Mouse (Mus musculus) MEL (cell line): ENCODE data around the gene Tec. TPM values are rescaled to one million over a fixed set of nuclear protein-coding genes. Genes with fewer than 3 reads are reported as not detected.

ENCODE experiments used
- DNase-seq: peaks from one replicate; pipeline ENCODE4 v3.0.0; 2011; ENCODE audit warnings: low read depth, low spot score
- H3K27ac ChIP-seq: 2 replicates; pipeline ENCODE4 v1.5.1; 2012; ENCODE audit warnings: low read depth, mild to moderate bottlenecking, control low read depth, low read length, moderate library complexity; ENCODE audit not compliant: control insufficient read depth
- H3K27me3 ChIP-seq, 2 experiments: fragments of 150-350 bp in 1 of 2; sonication (generic) in 1 of 2; 2 replicates each; pipeline ENCODE4 v1.6.1; 2012; ENCODE audit warnings: low read length in 2 of 2, mild to moderate bottlenecking in 2 of 2, improper control_type of control experiment in 1 of 2, moderate library complexity in 1 of 2; ENCODE audit not compliant: insufficient read depth in 2 of 2, control insufficient read depth in 1 of 2
- H3K36me3 ChIP-seq, 2 experiments: 2 replicates each; pipeline ENCODE4 v1.6.1; 2012 to 2014; ENCODE audit warnings: low read length in 2 of 2, improper control_type of control experiment in 1 of 2, inconsistent platforms in 1 of 2, mild to moderate bottlenecking in 1 of 2; ENCODE audit not compliant: insufficient read depth in 2 of 2, control insufficient read depth in 1 of 2
- H3K4me1 ChIP-seq, 2 experiments: fragments of 150-350 bp in 1 of 2; sonication (generic) in 1 of 2; 2 replicates each; pipeline ENCODE4 v1.6.1; 2012; ENCODE audit warnings: low read length in 2 of 2, improper control_type of control experiment in 1 of 2, mild to moderate bottlenecking in 1 of 2; ENCODE audit not compliant: insufficient read depth in 2 of 2, control insufficient read depth in 1 of 2
- H3K4me3 ChIP-seq, 2 experiments: fragments of 150-350 bp in 1 of 2; sonication (generic) in 1 of 2; 2 replicates each; pipeline ENCODE4 v1.5.1; 2012; ENCODE audit warnings: low read depth in 2 of 2, low read length in 2 of 2, mild to moderate bottlenecking in 2 of 2, moderate library complexity in 2 of 2, control low read depth in 1 of 2, improper control_type of control experiment in 1 of 2; ENCODE audit not compliant: control insufficient read depth in 1 of 2, insufficient read depth in 1 of 2
- H3K79me2 ChIP-seq: 2 replicates; pipeline ENCODE4 v1.6.1; 2012; ENCODE audit warnings: mild to moderate bottlenecking, low read length, moderate library complexity; ENCODE audit not compliant: control insufficient read depth, poor library complexity, insufficient read depth
- H3K9ac ChIP-seq: 2 replicates; pipeline ENCODE4 v1.6.1; 2012; ENCODE audit warnings: low read depth, mild to moderate bottlenecking, control low read depth, low read length, moderate library complexity; ENCODE audit not compliant: control insufficient read depth, poor library complexity, severe bottlenecking
- H3K9me3 ChIP-seq: fragments of 150-350 bp; sonication (generic); replicated peaks from 2 replicates; pipeline ENCODE4 v1.6.1; 2012; ENCODE audit warnings: mild to moderate bottlenecking, low read length, improper control_type of control experiment, moderate library complexity; ENCODE audit not compliant: insufficient read depth
- ELF1 ChIP-seq: IDR thresholded peaks from 2 replicates; pipeline ENCODE4 v1.6.1; 2014; ENCODE audit warnings: low read depth, mild to moderate bottlenecking, inconsistent platforms, low read length, improper control_type of control experiment, moderate library complexity
- EP300 ChIP-seq, 2 experiments: IDR thresholded peaks; 2 replicates each; pipeline ENCODE4 v1.6.1; 2011; ENCODE audit warnings: improper control_type of control experiment in 2 of 2, low read length in 2 of 2, low read depth in 1 of 2, mild to moderate bottlenecking in 1 of 2
- GATA1 ChIP-seq: IDR thresholded peaks from 2 replicates; pipeline ENCODE4 v1.6.1; 2011; ENCODE audit warnings: low read depth, low read length, improper control_type of control experiment
- JUND ChIP-seq: IDR thresholded peaks from 2 replicates; pipeline ENCODE4 v1.6.1; 2011; ENCODE audit warnings: low read depth, mild to moderate bottlenecking, improper control_type of control experiment, low read length
- KAT2A ChIP-seq: conservative IDR thresholded peaks from 2 replicates; pipeline ENCODE4 v1.6.1; 2012; ENCODE audit warnings: low read depth, low read length, improper control_type of control experiment, inconsistent platforms
- MAZ ChIP-seq: IDR thresholded peaks from 2 replicates; pipeline ENCODE4 v1.6.1; 2012; ENCODE audit warnings: low read depth, mild to moderate bottlenecking, inconsistent platforms, low read length, improper control_type of control experiment
- MEF2A ChIP-seq: IDR thresholded peaks from 2 replicates; pipeline ENCODE4 v1.6.1; 2014; ENCODE audit warnings: low read depth, mild to moderate bottlenecking, inconsistent platforms, low read length, improper control_type of control experiment; ENCODE audit not compliant: poor library complexity, insufficient replicate concordance, severe bottlenecking; ENCODE audit errors: extremely low read depth
- NRF1 ChIP-seq: IDR thresholded peaks from 2 replicates; pipeline ENCODE4 v1.6.1; 2014; ENCODE audit warnings: low read depth, mild to moderate bottlenecking, inconsistent platforms, low read length, improper control_type of control experiment, moderate library complexity; ENCODE audit not compliant: poor library complexity, insufficient read depth, severe bottlenecking
- POLR2AphosphoS5 ChIP-seq: IDR thresholded peaks from 2 replicates; pipeline ENCODE4 v1.6.1; 2012; ENCODE audit warnings: low read depth, borderline replicate concordance, mild to moderate bottlenecking, inconsistent platforms, low read length, moderate library complexity, mixed read lengths
- UBTF ChIP-seq: IDR thresholded peaks from 2 replicates; pipeline ENCODE4 v1.6.1; 2012; ENCODE audit warnings: low read depth, mild to moderate bottlenecking, inconsistent platforms, low read length, improper control_type of control experiment, moderate library complexity, borderline replicate concordance; ENCODE audit not compliant: insufficient read depth
- USF1 ChIP-seq: IDR thresholded peaks from 2 replicates; pipeline ENCODE4 v1.6.1; 2014; ENCODE audit warnings: low read depth, mild to moderate bottlenecking, inconsistent platforms, low read length, improper control_type of control experiment, moderate library complexity
- ZKSCAN1 ChIP-seq: IDR thresholded peaks from 2 replicates; pipeline ENCODE4 v1.6.1; 2012; ENCODE audit warnings: low read depth, mild to moderate bottlenecking, inconsistent platforms, low read length, improper control_type of control experiment, moderate library complexity
- ZNF384 ChIP-seq: IDR thresholded peaks from 2 replicates; pipeline ENCODE4 v1.6.1; 2012; ENCODE audit warnings: low read depth, mild to moderate bottlenecking, inconsistent platforms, low read length, improper control_type of control experiment
- polyA plus RNA-seq, 2 experiments: library from polyadenylated mRNA; stranded (reverse) in 1 of 2; unstranded in 1 of 2; fragments of >175 nt in 1 of 2; fragments of >200 nt in 1 of 2; gene quantifications; 2 replicates each; pipeline versions ENCODE4 v1.2.1 to v1.2.4; 2012; ENCODE audit warnings: low replicate concordance in 2 of 2, low read depth in 1 of 2; ENCODE audit not compliant: insufficient read length in 2 of 2, insufficient read depth in 1 of 2, missing spikeins in 1 of 2
- total RNA-seq: library from RNA; depleted of rRNA; stranded (reverse); fragments of 300-350 nt; gene quantifications from 2 replicates; pipeline ENCODE4 v1.2.3, GENCODE M21; 2012

Tec gene
- total and polyA plus RNA-seq, 3 experiments: 44.8 to 61.1 TPM; not detected in 1

- peaks cover 0 to 25% of the 10 kb centered on the region in 2 experiments; a peak in 2 of 4 replicates for H3K36me3 ChIP-seq
- no peak overlapping the region for H3K4me3 ChIP-seq
- H3K27me3 ChIP-seq: no peaks in the 10 kb centered on the region
- no peak overlapping the region for H3K27ac ChIP-seq
- H3K79me2 ChIP-seq: no peaks in the 10 kb centered on the region
- DNase-seq: peak; percentile 50
- no peak for TF ChIP-seq POLR2AphosphoS5
- TF ChIP-seq ELF1: no peak
- peak; percentile 58 for TF ChIP-seq NRF1
- peak; percentile 19; the same call in 1 of the 2 replicates for TF ChIP-seq GATA1
- TF ChIP-seq ZNF384: no peak
- no peak for TF ChIP-seq KAT2A
- TF ChIP-seq UBTF: no peak
- no peak for TF ChIP-seq MEF2A
- no peak for TF ChIP-seq ZKSCAN1
- no peak for TF ChIP-seq MAZ
- TF ChIP-seq, all 39 proteins: peak for 2
- Histone ChIP-seq H3K4me1 (peaks cover 13 to 33% of the 10 kb centered on the region in 2 experiments), H3K9me3 (no peaks in the 10 kb centered on the region), H3K9ac (no peak overlapping the region)
These were observed 135.4 kb downstream of the Tec start for GRCm38 (mm10) chr5:72732885-72733284.

DNA sequence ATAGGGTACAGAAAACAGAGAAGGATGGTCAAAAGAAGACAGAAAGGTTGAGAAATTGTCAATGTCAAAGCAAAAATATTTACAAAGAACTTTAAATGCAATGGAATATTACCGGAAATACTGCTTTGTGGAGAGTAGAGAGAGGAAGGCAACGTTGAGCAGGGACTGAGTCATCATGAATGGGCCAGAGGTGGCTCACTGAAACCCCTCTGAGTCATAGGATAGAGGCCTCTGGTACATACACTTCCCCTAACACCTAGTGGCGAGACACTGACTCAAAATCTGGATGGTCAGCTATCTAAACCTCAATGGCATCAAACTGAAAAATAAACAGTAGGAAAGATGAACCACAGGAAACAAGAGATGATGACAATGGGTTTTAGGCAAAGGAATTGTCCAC lies 142.9 kb downstream of the Tec start:
- no peak overlapping the region for H3K4me3 ChIP-seq
- H3K9me3 ChIP-seq: no peaks in the 10 kb centered on the region
- no peaks in the 10 kb centered on the region; a peak in 1 of 4 replicates for H3K36me3 ChIP-seq
- H3K27ac ChIP-seq: no peak overlapping the region
- no peaks in the 10 kb centered on the region for H3K27me3 ChIP-seq
- no peaks in the 10 kb centered on the region for H3K4me1 ChIP-seq
- H3K79me2 ChIP-seq: no peaks in the 10 kb centered on the region
- peak; percentile 58 for DNase-seq
- peak in 1 of 2 experiments; percentile 20; a peak in 1 of 4 replicates for TF ChIP-seq EP300 (IDR thresholded peaks at IDR 0.05; ENCODE audit: low read depth in 1 of 2, low read length in 2 of 2)
- TF ChIP-seq JUND: 0 out of 2 replicates have a peak, but pooled peaks have one; percentile 62
- no peak for TF ChIP-seq USF1
- no peak overlapping the region for H3K9ac ChIP-seq

DNA sequence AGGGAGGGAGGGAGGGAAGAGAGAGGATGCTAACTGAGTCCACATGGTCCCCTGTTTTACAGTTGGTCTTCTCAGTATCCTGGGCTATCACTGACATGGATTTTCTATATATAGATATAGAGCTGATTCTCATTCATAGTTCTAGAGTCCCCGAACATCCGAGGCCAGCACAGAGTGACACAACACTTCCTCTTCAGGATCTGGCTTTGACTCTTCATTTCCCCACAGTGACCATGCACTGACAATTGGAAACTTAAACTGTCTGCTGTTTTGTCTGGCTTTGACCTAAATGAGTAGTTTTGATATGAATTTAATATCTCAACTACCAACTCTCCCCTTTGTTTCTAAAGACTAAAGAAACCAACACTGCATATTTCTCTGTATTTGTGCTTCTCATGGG lies 144.9 kb downstream of the Tec start:
- Histone ChIP-seq H3K36me3 (no peaks in the 10 kb centered on the region; a peak in 1 of 4 replicates), H3K9ac (no peak overlapping the region), H3K27me3 (no peaks in the 10 kb centered on the region), H3K4me3 (no peak overlapping the region), H3K9me3 (no peaks in the 10 kb centered on the region), H3K27ac (no peak overlapping the region)
- no peak for TF ChIP-seq POLR2AphosphoS5
- TF ChIP-seq ZKSCAN1: no peak
- no peak for TF ChIP-seq KAT2A
- no peak for TF ChIP-seq MAZ
- TF ChIP-seq USF1: no peak
- no peak for TF ChIP-seq UBTF
- TF ChIP-seq, all 39 proteins: peak for 0
- DNase-seq: no peak
- H3K4me1 ChIP-seq: peaks cover 0 to 4% of the 10 kb centered on the region in 2 experiments; a peak in 1 of 4 replicates
- no peaks in the 10 kb centered on the region for H3K79me2 ChIP-seq
